Mouse (Mus musculus): ENCODE data around the gene Itprip. TPM values are rescaled to one million over a fixed set of nuclear protein-coding genes. Genes with fewer than 3 reads are reported as not detected.

The Itprip gene
- polyA plus RNA-seq, 1 experiment from 2014 or later = 4.4 TPM

DNA sequence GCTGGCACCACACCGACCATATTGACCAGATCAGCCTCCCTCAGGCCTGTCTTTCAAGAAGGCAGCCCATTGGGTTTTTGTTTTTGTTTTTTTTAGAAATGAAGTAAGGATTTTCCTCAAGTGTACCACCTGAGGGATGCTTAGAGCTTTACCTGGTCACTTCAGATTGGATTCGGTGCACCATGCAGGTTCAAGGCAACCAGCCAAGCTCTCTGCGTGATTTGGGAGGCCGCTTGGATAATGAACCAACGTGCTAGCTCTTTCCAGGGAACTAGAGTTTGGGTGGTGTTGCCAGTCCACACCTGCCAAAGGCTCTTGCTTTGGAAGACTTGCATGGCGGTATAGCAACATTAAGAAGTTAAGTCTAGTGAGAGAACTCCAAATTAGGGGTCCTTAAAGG is 26.0 kb downstream of the Itprip start:
- ATAC-seq = no peak
- Histone ChIP-seq H3K4me3 (ENCODE audit: low read length) (no peak overlapping the region), H3K4me2 (ENCODE audit: low read length) (no peak overlapping the region), H3K9me3 (ENCODE audit: control insufficient read depth, low read length) (no peaks in the 10 kb centered on the region), H3K36me3 (ENCODE audit: control insufficient read depth, insufficient read depth, low read length) (peaks cover 6% of the 10 kb centered on the region; the same call in 1 of the 2 replicates), H3K9ac (ENCODE audit: low read depth, low read length) (no peak overlapping the region), H3K4me1 (ENCODE audit: control insufficient read depth, insufficient read depth, low read depth, low read length) (no peaks in the 10 kb centered on the region), H3K27ac (ENCODE audit: low read depth, low read length) (no peak overlapping the region), H3K27me3 (replicated peaks; ENCODE audit: control insufficient read depth, insufficient read depth, low read length) (no peaks in the 10 kb centered on the region)
- 93% methylated on average over 6 of the region's 6 CpGs for WGBS

DNA sequence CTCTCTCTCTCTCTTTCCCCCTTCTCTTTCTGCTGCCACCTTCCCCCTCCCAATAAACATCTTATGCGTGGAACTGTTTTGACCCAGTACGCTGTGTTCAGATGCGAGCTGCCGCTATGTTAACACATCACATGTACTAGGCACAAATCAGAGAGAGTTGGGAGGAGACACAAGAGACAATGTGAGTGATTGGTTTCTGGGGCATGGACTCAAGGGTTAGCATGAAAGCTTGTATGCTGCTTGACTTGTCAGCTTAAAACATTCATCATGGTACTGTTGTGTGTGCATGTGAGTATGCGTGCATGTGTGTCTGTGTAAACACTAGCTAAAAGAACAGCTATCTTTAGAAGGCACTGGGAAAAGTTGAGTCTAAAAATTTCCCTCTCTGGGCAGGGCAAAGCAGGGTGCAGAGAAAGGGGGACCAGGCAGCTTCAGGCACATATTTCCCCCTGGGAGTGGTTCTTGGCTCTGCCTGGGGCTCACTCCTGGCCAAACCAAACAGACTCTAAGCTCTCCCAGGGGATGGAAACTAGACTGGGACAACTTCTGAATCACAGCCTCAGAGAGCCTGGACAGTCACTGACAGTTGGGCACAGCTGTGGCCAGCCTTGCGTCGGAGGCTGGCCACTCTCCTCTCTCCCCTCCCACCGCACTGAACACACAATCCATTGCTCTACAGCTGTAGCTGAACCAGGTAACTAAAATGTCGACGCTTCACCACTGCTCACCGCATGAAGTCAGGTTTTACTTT is 27.4 kb downstream of the Itprip start:
- H3K4me2 ChIP-seq (ENCODE audit: low read length) = no peak overlapping the region
- no peaks in the 10 kb centered on the region for H3K4me1 ChIP-seq (ENCODE audit: control insufficient read depth, insufficient read depth, low read depth, low read length)
- no peaks in the 10 kb centered on the region for H3K27me3 ChIP-seq (replicated peaks; ENCODE audit: control insufficient read depth, insufficient read depth, low read length)
- no peak overlapping the region for H3K27ac ChIP-seq (ENCODE audit: low read depth, low read length)
- peaks cover 2% of the 10 kb centered on the region; the same call in 1 of the 2 replicates for H3K36me3 ChIP-seq (ENCODE audit: control insufficient read depth, insufficient read depth, low read length)
- H3K9ac ChIP-seq (ENCODE audit: low read depth, low read length) = no peak overlapping the region
- H3K4me3 ChIP-seq (ENCODE audit: low read length) = no peak overlapping the region
- no peaks in the 10 kb centered on the region for H3K9me3 ChIP-seq (ENCODE audit: control insufficient read depth, low read length)
- WGBS = 86% methylated on average over 11 of the region's 11 CpGs
- no peak for ATAC-seq

DNA sequence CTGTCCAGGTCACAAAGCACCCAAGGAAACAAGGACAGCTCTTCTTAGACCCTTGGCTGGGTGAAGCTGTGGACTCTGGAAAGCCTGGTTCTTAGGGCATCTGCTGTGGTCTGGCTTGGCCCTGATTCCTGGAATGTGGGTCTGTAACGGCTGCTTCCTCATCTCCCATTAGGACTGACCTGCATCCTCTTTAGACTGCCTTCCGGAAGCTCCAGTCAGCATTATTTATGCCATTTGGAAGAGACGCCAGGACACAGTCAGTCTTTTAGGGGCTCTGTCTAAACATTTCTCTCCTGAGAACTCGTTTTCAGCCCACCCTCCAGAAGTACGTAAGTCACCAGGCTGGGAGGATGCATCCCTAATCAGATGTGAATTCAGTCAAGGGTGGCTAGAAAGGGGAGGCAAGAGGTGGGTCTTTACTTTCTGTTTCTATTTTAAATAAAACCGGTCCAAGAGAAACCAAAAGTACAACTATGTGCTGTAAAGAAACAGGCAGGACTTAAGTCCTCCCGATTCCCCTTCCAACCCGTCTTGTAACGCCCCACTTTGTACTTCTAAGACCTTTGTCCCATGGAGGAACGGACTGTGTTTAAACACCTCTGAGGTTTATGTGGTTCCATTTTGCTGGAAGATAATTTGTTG is 28.5 kb downstream of the Itprip start:
- H3K27me3 ChIP-seq (replicated peaks; ENCODE audit: control insufficient read depth, insufficient read depth, low read length) = no peaks in the 10 kb centered on the region
- 74% methylated on average over 10 of the region's 10 CpGs for WGBS
- no peaks in the 10 kb centered on the region for H3K9me3 ChIP-seq (ENCODE audit: control insufficient read depth, low read length)
- H3K27ac ChIP-seq (ENCODE audit: low read depth, low read length) = no peak overlapping the region
- no peak overlapping the region for H3K4me3 ChIP-seq (ENCODE audit: low read length)
- peaks cover 1% of the 10 kb centered on the region; the same call in 1 of the 2 replicates for H3K36me3 ChIP-seq (ENCODE audit: control insufficient read depth, insufficient read depth, low read length)
- ATAC-seq = no peak
- H3K9ac ChIP-seq (ENCODE audit: low read depth, low read length) = no peak overlapping the region
- H3K4me1 ChIP-seq (ENCODE audit: control insufficient read depth, insufficient read depth, low read depth, low read length) = no peaks in the 10 kb centered on the region
- no peak overlapping the region for H3K4me2 ChIP-seq (ENCODE audit: low read length)

DNA sequence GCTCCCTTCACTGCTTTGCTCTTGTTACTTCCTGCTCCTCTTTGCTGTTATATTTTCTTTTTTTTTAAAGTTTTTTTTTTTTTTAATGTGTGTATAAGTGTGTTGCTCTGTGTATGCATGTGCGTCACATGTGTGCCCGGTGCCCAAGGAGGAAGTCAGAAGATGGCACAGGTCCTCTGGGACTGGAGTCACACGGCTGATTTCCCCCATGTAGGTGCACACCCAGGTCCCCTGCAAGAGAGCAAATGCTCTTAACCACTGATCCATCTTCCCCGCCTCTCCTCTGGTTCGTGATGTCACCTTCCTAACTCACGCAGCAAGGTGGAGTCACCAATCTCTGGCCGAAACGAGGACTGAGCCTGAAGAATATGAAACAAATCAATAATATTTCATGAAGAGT is 31.1 kb downstream of the Itprip start:
- H3K4me1 ChIP-seq (ENCODE audit: control insufficient read depth, insufficient read depth, low read depth, low read length) = no peaks in the 10 kb centered on the region
- no peak overlapping the region for H3K4me2 ChIP-seq (ENCODE audit: low read length)
- 92% methylated on average over 8 of the region's 8 CpGs for WGBS
- no peaks in the 10 kb centered on the region for H3K36me3 ChIP-seq (ENCODE audit: control insufficient read depth, insufficient read depth, low read length)
- H3K9me3 ChIP-seq (ENCODE audit: control insufficient read depth, low read length) = no peaks in the 10 kb centered on the region
- no peak overlapping the region for H3K27ac ChIP-seq (ENCODE audit: low read depth, low read length)
- H3K9ac ChIP-seq (ENCODE audit: low read depth, low read length) = no peak overlapping the region
- no peak for ATAC-seq
- no peak overlapping the region for H3K4me3 ChIP-seq (ENCODE audit: low read length)
- no peaks in the 10 kb centered on the region for H3K27me3 ChIP-seq (replicated peaks; ENCODE audit: control insufficient read depth, insufficient read depth, low read length)

DNA sequence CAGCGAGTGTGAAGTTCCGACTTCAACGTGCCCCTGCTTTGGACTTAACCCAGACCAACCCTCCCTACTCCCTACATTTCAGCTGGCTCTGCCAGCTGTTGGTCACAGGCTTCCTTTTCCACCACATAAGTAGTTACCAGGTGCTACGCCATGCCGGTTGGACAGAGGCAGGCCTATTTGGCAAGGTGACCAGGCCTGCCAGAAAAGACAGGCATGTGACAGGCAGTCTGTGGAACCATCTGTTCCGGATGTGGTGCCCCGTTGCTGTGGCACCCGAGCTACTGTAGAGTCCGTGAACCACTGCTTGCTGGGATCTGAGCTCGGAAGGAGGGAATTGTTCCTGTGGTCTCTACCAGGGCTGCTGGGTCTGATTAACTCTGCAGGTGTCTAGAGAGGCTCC is 31.7 kb downstream of the Itprip start:
- no peaks in the 10 kb centered on the region for H3K36me3 ChIP-seq (ENCODE audit: control insufficient read depth, insufficient read depth, low read length)
- H3K27ac ChIP-seq (ENCODE audit: low read depth, low read length) = no peak overlapping the region
- no peak overlapping the region for H3K4me2 ChIP-seq (ENCODE audit: low read length)
- H3K4me3 ChIP-seq (ENCODE audit: low read length) = no peak overlapping the region
- ATAC-seq = peak; percentile 32; the same call in 1 of the 2 replicates
- no peak overlapping the region for H3K9ac ChIP-seq (ENCODE audit: low read depth, low read length)
- H3K4me1 ChIP-seq (ENCODE audit: control insufficient read depth, insufficient read depth, low read depth, low read length) = no peaks in the 10 kb centered on the region
- H3K27me3 ChIP-seq (replicated peaks; ENCODE audit: control insufficient read depth, insufficient read depth, low read length) = no peaks in the 10 kb centered on the region
- H3K9me3 ChIP-seq (ENCODE audit: control insufficient read depth, low read length) = no peaks in the 10 kb centered on the region
- WGBS = 74% methylated on average over 10 of the region's 10 CpGs

DNA sequence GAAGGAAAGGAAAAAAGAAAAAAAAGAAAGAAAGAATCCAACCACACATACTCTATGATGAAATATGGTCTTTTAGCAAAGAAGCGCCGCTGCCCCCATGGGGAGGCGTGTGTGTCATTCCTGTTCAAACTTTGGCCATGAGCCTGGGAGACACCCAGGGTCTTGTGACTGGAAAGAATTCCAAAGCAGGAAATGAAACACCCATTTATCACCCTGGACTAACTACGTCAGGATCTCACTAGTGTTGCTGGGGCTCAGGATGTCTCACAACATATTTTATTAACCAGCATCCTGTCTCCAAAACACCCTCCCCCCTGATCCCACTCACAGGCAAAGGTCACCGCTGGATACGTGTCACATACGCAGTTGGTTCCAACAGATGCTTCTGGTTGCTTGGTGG is 32.5 kb downstream of the Itprip start:
- no peaks in the 10 kb centered on the region for H3K36me3 ChIP-seq (ENCODE audit: control insufficient read depth, insufficient read depth, low read length)
- 79% methylated on average over 7 of the region's 7 CpGs for WGBS
- no peaks in the 10 kb centered on the region for H3K9me3 ChIP-seq (ENCODE audit: control insufficient read depth, low read length)
- H3K27ac ChIP-seq (ENCODE audit: low read depth, low read length) = no peak overlapping the region
- ATAC-seq = no peak
- H3K4me3 ChIP-seq (ENCODE audit: low read length) = no peak overlapping the region
- H3K27me3 ChIP-seq (replicated peaks; ENCODE audit: control insufficient read depth, insufficient read depth, low read length) = no peaks in the 10 kb centered on the region
- no peak overlapping the region for H3K4me2 ChIP-seq (ENCODE audit: low read length)
- H3K9ac ChIP-seq (ENCODE audit: low read depth, low read length) = no peak overlapping the region
- no peaks in the 10 kb centered on the region for H3K4me1 ChIP-seq (ENCODE audit: control insufficient read depth, insufficient read depth, low read depth, low read length)

DNA sequence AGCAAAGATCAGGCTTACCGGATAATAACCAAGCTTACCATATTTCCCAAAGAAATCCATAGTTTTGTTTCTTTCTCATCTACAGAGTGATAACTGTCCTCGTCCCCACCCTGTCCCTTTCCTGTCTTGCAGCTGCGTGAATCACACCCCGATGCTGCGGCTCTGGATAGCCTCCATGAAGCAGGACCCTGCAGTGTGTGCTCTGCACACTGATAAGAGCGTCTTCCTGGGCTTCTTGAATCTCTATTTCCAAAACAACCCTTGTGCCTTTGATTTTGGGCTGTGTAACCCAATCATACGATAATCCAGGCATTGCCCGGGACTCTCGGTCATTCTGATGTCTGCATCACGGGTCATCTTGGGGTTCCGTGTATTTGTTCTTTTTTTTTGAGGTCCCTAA is 33.2 kb downstream of the Itprip start:
- H3K4me2 ChIP-seq (ENCODE audit: low read length) = no peak overlapping the region
- no peaks in the 10 kb centered on the region for H3K9me3 ChIP-seq (ENCODE audit: control insufficient read depth, low read length)
- H3K4me1 ChIP-seq (ENCODE audit: control insufficient read depth, insufficient read depth, low read depth, low read length) = no peaks in the 10 kb centered on the region
- no peaks in the 10 kb centered on the region for H3K36me3 ChIP-seq (ENCODE audit: control insufficient read depth, insufficient read depth, low read length)
- WGBS = 91% methylated on average over 11 of the region's 11 CpGs
- no peak overlapping the region for H3K9ac ChIP-seq (ENCODE audit: low read depth, low read length)
- ATAC-seq = no peak
- no peak overlapping the region for H3K4me3 ChIP-seq (ENCODE audit: low read length)
- H3K27me3 ChIP-seq (replicated peaks; ENCODE audit: control insufficient read depth, insufficient read depth, low read length) = no peaks in the 10 kb centered on the region
- H3K27ac ChIP-seq (ENCODE audit: low read depth, low read length) = no peak overlapping the region

DNA sequence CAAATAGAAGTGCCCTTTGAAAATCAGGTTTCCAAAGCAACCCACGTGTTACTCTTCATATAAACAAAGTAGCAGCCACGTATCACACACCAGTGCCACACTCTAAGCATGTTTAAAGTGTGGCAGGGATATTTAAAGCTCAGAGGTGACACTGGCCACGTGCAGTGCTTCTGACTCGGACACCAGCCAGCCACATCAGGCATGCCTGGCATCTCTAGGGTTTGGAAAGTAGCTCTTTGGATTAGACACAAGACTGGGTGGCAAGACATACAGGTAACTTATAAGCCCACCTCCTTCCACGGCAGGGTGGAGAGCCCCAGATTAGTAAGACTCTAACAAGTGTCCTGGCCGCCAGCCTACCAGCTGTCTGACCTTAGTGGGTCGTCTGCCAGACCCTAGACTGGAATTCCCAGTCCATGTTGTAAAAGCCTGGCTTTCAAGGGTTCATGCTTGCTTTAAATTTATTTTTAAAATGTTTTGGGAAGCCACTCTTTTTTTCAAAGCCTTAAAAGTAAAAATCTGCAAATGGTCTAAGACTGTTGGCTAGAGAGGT is 33.8 kb downstream of the Itprip start:
- no peak overlapping the region for H3K4me2 ChIP-seq (ENCODE audit: low read length)
- no peaks in the 10 kb centered on the region for H3K27me3 ChIP-seq (replicated peaks; ENCODE audit: control insufficient read depth, insufficient read depth, low read length)
- H3K36me3 ChIP-seq (ENCODE audit: control insufficient read depth, insufficient read depth, low read length) = no peaks in the 10 kb centered on the region
- ATAC-seq = no peak
- H3K9me3 ChIP-seq (ENCODE audit: control insufficient read depth, low read length) = no peaks in the 10 kb centered on the region
- H3K4me1 ChIP-seq (ENCODE audit: control insufficient read depth, insufficient read depth, low read depth, low read length) = no peaks in the 10 kb centered on the region
- 70% methylated on average over 7 of the region's 7 CpGs for WGBS
- no peak overlapping the region for H3K4me3 ChIP-seq (ENCODE audit: low read length)
- H3K27ac ChIP-seq (ENCODE audit: low read depth, low read length) = no peak overlapping the region
- H3K9ac ChIP-seq (ENCODE audit: low read depth, low read length) = no peak overlapping the region

DNA sequence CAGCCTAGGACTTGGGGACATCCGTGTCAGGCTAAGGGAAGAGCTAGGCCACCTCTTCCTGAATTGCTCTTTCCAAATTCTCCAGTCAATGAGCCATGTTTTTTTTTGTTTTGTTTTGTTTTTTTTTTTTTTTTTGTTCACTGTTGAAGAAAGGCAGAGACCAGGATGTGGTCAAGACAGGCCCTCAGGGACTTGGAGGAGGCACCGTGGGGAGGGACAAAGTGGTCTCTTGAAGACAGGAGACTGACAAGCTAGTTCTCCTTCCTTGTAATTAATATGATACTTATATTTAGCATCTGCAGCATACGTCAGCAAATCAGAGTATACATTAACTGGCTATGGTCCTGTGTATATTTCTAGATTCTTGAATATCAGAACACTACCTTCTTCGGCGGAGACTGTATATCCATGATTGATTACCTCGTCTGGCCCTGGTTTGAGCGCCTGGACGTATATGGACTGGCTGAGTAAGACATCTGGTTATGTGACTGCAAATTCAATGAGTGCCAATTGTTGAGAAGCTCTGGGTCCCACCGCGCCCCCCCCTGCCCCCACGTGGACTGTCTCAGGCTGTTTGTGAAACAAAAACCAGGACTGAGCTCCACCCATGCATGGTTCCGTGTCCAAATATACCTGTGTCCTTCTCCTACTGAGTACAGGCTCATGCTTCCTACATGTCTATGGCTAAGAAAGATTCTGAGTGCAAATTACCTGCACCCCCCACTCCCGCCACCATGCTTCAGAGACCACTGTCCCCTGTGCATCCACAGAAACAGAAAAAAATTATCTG is 34.6 kb downstream of the Itprip start:
- Histone ChIP-seq H3K9me3 (ENCODE audit: control insufficient read depth, low read length) (no peaks in the 10 kb centered on the region), H3K4me3 (ENCODE audit: low read length) (no peak overlapping the region), H3K36me3 (ENCODE audit: control insufficient read depth, insufficient read depth, low read length) (no peaks in the 10 kb centered on the region), H3K27me3 (replicated peaks; ENCODE audit: control insufficient read depth, insufficient read depth, low read length) (no peaks in the 10 kb centered on the region), H3K4me2 (ENCODE audit: low read length) (no peak overlapping the region), H3K4me1 (ENCODE audit: control insufficient read depth, insufficient read depth, low read depth, low read length) (no peaks in the 10 kb centered on the region), H3K9ac (ENCODE audit: low read depth, low read length) (no peak overlapping the region), H3K27ac (ENCODE audit: low read depth, low read length) (no peak overlapping the region)
- WGBS = 76% methylated on average over 13 of the region's 13 CpGs
- ATAC-seq = no peak

Data from hindbrain, embryonic 16.5 days (tissue).